Mouse (Mus musculus) gonadal fat pad, adult 2 months (tissue): ENCODE data around the gene Slc35f4. TPM values are rescaled to one million over a fixed set of nuclear protein-coding genes. Genes with fewer than 3 reads are reported as not detected.

Source experiments
- DNase-seq: peaks from one replicate; pipeline ENCODE4 v3.0.0-alpha.2; 2012; ENCODE audit warnings: low read depth
- polyA plus RNA-seq: library from polyadenylated mRNA; depleted of rRNA; stranded (reverse); fragments of >200 nt; gene quantifications from 2 replicates; pipeline ENCODE4 v1.2.3, GENCODE M21; 2012; rRNA removed

The Slc35f4 gene
- polyA plus RNA-seq: 0.57 and 0.66 TPM in 2 replicates

DNA sequence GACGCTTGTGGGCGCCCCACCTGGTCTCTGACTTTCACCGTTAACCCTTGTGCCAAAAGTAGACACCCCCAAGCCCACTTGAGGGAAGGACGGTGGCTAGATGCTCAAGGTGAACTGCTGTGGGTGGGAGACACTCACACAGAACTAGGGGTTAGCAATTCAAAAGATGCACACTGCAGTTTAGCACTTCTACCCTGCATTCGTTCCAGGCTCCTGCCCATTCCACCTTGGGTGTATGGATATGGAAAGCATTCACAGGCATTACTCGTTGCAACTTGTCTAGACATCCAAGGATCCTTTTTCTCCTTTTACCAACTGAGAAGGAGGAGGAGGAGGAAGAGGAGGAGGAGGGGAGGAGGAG is at the start of gene Slc35f4:
Gene Slc35f4, minus strand, starts transcription at position 116 of the 361 bp plus-strand sequence.
- no peak for DNase-seq

DNA sequence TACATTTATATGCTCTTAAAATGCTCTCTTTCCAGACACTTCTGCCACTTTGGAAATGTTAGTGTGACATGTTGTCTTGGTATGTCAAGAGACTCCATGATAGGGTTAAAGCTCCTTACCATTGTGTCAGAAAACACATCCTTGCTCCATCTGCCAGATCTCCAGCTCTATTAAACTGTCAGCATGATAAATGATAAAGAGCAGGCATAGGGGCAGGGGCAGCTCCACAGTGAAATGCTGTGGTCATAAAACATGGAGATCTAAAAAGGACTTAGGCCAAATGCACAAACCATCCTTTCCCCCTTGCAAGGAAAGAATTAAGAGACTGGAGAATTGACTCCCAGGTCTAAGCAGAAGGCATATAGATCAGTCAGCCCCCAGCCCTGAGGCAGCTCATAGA is 42.5 kb upstream of the Slc35f4 start:
- DNase-seq: no peak

DNA sequence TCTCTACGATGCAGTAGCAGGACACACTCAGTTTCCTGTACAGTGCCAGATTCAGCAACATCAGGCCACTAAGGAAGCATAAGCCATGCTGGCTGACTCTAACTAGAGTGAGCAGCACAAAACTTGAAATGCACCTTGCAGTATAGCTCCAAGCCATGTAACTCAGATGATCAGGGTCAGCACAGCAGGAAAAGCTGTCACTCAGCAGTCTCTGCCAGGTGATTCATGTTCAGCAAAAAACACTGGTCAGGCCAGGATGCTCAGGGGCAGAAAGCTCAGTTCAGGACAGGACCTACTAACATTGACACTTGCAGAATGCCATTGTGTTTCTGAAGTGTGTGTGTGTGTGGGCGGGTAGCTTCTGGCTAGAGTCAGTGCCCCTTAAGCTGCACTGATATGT is 34.9 kb upstream of the Slc35f4 start:
- no peak for DNase-seq

DNA sequence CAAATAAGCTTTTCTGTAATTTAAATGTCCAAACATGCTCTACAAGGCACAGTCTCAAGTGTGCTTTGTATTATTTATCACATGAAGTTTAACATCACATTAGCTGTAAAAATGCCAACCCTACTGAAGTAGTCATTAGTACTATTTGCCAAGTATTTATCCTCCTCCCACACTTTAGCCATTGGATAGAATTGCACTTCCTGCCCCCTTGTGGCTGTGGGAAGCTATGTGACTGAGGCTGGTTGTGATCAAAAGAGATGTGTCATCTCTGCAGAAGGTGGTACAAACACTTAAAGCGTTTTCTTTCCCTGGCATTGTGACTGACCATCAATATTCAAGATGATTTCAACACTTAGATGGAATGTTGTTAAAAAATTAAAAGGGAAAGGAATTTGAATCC is 14.3 kb upstream of the Slc35f4 start:
- no peak for DNase-seq

DNA sequence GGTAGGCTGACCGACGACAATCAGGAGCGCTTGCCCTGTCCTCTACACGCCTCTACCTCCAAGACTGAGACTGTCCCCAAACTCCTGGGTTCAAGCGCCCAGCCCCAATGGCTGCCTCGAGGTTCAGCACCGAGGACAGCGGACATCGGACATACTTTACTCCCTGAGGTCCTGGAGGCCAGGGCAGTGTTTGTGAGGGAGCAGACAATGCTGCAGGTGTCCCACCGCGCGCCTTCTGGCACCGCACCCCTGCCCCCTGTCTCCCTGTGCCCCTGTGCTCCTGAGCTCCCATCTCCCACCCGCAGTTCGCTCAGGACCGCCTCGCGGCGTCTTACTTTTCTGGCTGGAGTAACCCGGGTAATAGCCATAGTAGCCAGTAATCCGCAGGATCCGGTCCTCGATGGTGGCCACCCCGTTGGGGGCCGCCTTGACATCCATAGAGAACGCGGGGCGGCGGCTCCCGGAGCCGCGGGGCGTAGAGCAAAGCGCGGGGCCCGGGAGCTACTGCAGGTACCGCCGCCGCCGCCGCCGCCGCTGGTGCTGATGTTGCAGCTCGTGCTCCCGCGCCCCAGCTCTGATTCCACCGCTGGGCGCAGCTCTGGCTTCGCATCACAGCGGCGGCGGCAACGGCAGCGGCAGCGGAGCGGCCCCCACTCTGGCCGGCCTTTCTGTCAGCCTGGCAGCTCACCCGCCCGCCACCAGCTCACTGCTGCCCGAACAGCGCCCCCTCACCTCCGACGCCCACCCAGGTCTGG is 493 bp downstream of the Slc35f4 start:
- DNase-seq: no peak

DNA sequence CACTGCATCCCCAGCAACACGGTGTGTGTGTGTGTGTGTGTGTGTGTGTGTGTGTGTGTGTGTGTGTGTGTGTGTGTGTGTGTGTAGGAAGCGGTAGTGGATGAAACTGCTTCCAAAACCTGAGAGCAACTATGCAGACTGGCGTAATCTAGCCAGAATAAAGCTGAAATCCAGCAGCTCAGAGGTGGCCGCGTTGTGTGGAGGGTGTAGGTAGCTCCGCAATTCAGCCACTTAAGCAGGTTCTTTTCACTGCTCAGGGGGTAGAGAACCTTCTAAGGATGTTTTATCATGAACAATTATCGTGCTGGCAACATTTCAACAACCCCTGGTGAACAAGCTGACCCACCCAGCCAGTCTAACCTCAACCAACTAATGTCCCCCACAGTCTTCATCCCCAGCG is 1.2 kb downstream of the Slc35f4 start:
- DNase-seq: no peak

DNA sequence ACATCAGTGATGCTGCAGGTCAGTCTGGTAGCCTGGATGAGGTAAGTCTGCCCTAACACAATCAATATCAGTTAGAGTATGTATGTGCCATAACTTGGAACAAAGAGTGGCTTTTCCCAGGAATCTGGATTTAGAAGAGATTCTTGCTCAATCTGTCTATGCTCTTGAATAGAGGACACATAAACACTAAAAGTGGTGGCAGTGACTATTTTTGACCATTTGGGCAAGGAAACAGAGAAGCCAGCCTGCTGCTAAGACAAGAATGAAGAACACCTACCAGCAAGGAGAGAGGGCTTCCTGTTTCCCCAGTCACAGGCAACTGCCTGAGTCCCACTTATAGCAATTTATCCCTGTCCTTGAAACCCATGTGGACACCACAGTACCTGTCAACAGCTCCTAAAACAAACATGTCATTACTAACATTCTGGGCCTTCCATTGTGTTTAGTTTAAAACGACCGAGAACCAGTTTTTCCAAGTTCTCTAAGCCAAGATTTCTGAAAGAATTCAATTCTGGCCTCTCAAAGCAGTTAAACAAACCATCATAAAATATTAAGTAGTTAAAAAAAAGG is 10.7 kb downstream of the Slc35f4 start:
- no peak for DNase-seq

DNA sequence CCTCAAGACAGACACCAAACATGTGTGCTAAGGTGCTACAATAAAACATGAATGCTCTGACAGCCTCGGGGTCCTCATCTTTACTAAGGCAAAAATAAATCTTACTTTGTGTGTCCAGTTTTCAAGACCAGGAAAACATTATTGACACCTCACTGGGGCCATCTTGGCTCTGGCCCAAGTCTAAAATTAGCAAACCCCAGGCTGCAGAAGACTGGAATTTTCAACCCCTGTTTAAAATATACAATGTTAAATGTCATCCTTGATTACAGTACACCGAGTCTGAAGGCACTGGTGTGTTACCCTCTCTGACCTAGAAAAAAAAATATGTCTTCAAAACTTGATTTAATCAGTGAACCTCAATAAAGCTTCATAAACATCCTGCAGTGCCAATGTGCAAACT is 11.7 kb downstream of the Slc35f4 start:
- no peak for DNase-seq

DNA sequence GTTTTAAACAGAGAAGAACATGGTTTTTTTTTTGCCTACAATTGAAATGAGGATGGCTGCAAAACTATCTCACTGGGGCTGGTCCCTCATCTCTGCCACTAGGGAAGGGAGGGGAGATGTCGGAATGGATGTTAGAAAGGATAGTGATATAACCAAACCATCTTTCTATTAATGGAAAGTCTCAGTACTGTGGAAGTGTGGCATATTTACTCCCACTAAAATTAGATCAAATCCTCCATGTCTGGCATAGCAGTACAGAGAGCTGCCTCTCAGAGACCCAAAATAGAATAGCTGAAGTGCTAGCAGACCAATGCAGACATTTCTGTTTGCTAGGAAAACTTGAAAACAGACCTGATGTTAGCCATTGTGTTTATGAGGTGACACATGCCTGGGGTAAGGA is 30.7 kb downstream of the Slc35f4 start:
- no peak for DNase-seq

DNA sequence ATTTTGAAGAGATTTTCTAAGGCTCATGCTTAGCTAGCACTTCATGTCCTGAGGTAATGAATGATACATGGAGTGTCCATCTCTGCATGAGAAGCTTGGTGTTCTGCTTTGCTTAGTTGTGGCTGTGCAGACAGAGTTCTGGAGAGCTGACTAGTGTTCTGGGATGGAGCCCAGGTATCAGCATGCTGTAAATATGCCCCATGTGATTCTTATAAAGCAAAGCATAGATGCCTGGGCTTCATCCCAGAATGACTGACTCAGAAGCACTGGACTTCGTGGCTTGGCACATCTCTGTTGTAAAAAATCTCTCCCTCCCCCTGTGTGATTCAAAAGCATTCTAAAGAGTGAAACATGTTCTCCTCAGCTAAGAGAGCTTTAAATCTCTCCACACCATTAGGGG is 32.1 kb downstream of the Slc35f4 start:
- DNase-seq: no peak

DNA sequence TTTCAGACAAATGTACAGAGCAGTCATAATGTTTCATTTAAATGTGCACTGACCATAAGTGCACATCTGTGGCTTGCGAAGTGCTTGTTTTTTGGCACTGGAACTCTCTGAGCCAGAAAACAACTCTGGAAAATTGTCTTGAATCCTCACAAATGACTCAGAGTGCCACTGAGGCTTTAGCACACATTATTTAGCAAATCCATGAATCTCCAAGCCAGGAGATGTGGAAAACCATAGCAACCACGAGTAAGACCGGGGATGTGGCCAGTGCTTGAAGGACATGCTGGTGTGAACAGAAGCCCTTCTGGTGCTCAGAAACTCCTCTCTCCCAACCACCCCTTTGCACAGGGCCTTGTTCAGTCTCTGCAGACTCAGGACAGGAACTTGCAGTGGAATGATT is 33.3 kb downstream of the Slc35f4 start:
- DNase-seq: no peak

DNA sequence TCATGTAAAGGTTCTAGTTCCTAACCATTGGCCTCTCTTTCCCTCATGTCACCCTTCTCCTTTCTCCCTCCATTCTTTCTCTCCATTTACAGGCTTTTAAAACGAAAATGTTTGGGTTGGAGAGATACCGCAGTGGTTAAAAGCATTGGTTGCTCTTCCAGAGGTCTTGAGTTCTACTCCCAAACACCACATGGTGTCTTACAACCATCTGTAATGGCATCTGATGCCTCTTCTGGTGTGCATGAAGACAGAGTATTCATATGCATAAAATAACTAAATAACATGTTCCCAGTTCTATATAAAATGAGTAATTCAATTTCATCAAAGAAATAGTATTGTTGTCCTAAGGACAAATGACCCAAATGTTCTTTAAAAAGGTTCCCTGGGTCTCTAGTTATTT is 49.2 kb downstream of the Slc35f4 start:
- DNase-seq: no peak

DNA sequence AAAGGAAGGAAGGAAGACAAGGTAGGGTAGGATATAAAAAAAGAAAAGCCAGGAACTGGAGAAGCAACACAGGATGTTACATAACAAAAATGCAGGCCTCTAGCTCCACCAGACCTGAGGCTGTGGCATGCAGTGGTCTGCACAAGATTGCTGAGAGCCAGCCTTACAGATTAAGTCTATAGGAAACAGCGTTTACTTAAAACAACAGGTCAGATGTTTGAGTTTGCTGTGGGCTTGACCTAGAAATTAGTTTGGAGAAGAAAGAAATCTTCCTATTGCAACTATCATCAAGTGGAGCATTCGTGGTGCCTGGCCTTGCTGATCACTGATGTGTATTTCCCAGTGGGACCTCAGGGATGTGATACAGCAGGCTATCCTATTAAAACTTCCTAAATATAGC is 64.1 kb downstream of the Slc35f4 start:
- no peak for DNase-seq

DNA sequence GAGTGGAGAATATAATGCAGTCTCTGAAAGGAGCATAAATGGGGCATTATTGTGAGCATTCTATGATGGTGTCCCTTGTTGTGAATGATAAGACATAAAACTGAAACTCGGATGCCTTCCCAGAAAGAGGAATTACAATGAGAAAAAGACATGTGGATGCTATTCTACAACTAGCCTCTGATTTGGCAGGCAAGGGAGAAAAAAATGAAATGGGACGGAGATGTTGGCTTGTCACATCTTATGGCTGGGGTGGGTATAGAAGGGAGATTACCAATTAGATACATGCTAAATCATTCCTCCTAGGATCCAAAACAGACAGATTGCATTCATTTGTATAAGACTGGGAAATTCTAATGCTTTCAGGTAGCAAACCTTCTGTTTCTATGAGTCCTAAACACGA is 65.0 kb downstream of the Slc35f4 start:
- no peak for DNase-seq

DNA sequence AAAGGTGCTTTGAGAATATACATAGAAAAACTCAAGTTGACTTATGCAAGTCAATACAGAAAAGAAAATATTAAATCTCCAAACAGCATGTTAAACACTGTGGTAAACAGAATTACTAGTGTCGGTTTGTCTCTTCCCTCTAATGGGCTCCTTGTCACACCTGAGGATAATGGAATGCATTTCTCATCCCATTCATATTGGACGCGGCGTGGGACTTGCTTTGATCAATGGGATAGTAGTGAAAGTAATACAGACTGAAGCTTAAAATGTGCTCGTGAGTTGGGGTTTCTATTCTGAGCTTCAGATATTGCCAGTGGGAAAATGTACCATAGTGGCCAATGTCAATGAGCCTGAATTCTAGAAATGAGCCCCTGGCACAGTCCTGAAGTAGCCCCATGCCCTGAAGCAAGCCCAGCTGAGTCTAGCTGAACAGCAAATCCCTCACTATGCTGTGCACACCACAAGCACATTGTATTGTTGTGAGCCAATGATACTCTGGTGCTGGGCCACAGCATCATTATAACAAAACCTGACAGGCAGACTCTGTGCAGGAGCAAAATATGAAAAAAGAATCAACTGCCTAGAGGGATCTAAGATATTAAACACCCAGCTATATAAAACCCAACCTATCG is 71.4 kb downstream of the Slc35f4 start:
- no peak for DNase-seq

DNA sequence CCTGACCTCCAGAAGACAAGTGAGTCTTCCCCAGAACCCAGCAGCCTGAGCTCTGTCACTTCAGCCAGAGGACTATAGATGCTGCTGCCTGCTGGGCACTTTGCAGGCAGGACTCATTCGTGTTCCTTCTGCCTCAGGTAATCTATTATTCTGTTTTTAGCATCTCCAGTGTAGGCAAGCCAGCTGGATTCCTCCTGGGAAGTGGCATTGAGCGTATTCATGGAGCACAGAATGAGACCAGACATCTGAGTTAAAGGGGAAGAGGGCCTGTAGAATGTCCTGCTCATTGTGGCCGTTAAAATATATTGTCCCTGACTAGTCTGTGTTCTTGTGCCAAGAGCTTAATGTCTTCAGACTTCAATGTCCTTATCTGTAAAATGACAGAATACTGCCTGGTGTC is 72.1 kb downstream of the Slc35f4 start:
- DNase-seq: no peak

DNA sequence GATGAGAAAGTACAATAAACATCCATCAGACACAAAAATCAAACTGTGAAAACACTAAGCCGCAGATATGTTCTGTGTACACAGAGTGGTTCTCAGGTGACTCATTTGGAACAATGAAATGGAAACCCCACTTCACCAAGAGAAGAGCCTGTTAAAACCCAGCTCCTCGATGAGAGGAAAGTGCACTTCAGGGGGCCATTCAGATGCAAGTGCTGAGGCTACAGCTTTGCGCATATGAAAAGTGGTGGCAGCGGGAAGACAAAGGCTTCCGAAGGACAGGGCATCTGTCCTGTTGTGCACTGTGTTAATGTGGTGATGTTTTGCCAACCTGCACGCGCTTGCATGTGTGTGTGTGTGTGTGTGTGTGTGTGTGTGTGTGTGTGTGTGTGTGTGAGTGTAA is 78.2 kb downstream of the Slc35f4 start:
- DNase-seq: no peak

DNA sequence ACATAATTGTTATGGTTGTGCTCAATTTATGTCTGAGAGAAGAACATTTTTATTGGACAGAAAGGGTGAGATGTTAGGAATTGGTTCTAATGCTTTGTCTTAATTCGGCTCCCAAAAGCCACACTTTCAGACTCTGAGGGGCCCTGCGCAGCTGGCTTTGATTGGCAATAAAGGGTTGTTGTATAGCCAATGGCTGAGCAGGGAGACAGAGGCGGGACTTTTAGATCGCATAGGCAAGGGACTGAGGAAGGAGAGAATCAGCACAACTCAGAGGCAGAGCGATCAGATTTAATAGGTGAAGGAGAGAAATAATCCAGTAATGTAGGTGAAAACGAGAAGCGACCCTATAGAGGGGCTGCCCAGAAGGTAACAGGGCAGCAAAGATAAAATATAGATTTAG is 79.4 kb downstream of the Slc35f4 start:
- DNase-seq: no peak

DNA sequence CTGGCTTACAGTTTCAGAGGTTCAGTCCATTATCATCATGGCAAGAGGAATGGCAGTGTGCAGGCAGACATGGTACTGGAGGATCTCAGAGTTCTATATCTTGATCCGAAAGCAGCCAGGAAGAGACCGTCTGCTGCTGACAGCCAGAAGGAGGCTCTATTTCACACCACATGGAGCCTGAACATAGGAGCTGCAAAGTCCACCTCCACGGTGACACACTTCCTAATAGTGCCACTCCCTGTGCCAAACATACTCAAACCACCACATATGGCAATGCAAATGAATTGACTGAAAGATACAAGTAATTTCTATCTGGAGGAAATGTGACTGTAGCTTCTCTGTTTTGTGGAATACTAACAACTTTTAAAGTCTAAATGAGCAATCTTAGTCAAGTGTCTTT is 89.0 kb downstream of the Slc35f4 start:
- no peak for DNase-seq

DNA sequence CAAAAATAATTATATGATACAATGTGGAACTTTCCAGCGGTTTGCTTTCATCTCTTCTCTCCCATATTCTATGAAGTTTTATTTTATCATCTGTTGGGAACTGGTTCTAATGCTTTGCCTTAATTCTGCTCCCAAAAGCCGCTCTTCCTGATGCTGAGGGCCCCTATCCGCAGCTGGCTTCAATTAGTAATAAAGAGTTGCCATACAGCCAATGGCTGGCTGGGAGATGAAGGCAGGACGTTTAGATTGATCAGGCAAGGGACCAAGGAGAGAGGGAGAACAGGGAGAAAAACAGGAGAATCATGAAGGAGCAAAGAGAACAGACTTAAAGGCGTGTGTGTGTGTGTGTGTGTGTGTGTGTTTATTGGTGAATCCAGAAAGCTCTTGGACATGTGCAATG is 94.0 kb downstream of the Slc35f4 start:
- no peak for DNase-seq

DNA sequence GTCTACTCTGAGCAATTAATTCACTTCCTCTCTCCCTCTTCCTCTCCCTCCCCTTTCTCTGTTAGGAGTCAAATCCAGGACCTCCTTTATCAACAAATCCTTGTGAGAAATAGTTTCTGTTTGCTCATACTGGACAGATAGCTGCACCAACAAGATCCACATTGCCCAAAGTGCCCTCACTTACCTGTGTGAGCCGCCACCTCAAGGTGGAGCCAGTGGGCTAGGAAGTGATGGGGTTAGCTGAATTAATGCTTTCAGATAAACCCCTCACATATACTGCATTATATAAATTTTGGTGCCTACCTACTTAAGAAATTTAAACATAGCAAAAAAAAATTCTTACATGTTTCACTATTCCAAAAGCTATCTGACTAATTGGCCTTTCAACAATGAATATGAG is 133.4 kb downstream of the Slc35f4 start:
- no peak for DNase-seq

DNA sequence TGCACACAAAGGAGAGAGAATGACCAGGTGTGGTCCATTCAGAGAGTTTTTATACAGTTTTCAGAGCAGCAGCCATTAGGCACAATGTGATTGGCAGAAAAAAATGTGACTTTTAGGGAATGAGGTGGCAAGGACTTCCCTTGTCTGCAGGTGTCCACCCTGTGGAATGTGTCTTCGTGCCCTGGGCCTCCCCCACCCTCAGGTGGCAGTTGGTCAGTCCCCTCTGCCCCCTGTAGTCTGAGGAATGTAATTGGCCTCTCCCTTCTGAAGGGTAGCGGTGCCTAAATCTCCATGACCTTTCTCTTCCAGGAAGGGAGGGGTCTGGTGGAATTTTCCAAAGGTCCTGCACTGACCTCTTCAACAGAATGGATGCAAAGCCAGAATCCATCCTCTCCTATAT is 163.7 kb downstream of the Slc35f4 start:
- no peak for DNase-seq

DNA sequence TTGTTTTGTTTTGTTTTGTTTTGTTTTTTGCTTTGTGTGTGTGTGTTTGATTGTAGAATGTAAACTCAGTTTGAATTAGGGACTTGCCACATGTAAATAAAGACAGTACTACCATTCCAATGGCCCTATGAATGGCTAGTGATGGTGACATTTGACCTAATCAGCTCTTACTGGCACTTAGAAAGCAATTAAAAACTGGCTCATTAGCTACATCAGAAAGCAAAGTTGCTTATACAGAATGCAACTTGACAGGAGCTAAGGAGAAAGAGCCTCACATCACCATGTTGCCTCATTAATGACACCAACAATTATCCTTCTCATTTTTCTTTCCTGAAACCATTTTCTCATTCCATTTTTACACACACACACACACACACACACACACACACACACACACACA is 170.3 kb downstream of the Slc35f4 start:
- no peak for DNase-seq

DNA sequence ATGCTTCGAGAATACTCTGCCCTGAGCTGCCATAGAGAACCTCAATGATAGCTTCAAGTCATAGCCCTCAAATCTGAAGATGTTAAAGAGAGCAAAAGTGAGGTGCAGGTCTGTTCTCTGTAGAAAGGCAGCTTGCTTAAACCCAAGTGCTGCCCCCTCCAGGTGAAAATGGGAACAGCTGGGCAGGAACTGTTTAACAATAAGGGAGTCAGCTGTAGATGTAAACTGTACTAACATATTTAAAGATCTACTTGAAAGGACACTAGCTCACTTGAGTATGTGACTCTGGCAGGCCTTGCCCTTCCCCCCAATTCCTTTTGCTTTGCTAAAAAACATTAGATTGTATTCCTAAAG is 177.0 kb downstream of the Slc35f4 start:
- no peak for DNase-seq
